Mouse (Mus musculus): ENCODE data around the gene Col4a4.

Gene Col4a4

GRCm38 (mm10) chr1:82586713-82587399 is at the start of gene Col4a4, which contains the start of gene Col4a3:
Gene Col4a4, minus strand, starts transcription at chr1:82586849.
Gene Col4a3, plus strand, starts transcription at chr1:82586921.
- DNase-seq: peak; percentile 55 to 68

- DNase-seq: no peak
Observed at GRCm38 (mm10) chr1:82636321-82636720, 49.7 kb upstream of the Col4a4 start.

DNA sequence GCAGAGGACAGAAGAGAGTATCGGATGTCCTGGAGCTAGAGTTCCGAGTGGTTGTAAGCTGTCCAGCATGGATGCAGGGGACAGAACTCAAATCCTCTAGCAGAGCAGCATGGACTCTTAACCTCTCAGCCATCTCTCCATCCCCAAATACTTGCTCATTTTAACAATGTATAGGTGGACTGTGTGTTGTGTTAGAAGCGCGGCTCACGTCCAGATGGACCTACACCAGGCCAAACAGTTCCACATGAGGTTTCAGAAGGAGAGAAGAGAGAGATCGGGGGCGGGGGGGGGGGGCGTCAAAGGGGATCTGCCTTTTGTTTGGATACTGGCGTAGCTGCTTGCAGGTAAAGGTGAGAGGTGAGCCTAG is 48.6 kb upstream of the Col4a4 start:
- DNase-seq: no peak

DNA sequence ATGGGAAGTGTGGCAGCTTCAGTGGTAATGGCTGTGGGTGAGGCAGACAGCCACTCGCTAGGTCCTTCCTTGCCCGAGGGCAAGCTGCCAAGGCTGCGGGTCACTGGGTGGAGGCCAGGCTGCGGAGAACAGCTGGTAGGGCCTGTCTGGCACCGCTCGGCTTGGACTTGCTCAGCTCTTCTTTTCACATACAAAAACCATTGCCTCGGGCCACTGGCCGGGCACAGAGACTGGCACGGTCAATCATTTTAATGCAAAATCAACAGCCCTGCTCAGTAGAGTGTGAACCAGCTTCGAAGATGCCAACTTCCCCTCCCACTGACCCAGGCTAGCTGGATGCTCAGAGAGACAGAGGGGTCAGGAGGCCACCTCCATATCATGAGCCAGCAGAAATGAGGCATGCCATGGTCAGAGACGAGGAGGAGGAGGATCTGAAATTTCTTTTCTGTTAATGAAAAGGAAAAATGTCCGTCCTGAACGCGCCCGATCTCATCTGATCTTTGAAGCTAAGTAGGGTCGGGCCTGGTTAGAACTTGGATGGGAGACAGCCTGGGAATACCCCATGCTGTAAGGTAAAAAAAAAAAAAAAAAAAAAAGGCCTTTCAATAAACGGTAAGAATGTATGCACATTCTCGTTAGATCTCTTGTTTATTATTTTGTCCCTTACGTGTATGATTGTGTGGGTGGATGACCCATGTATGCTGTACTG is 48.0 kb upstream of the Col4a4 start:
- DNase-seq: peak; percentile 72 to 82

- DNase-seq: no peak
Observed at GRCm38 (mm10) chr1:82631169-82631792, 44.6 kb upstream of the Col4a4 start.

DNA sequence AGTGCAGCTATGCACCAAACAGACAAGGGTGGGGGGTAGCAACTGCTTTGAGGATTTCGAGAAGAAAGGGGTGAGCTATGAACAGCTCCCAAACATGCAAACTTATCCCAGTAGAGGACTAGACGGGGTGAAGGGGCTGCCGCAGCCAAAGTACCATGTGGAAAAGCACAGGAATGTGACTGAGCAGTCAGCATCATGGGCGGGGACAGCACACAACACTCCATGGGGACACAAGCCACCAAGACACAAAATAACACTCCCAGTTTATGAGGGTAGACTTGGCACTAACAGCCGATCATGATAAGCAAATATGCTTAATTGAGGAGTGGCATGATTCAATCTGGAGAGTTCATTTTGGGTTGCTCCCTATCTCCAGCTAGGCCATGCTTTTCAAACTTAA is 42.8 kb upstream of the Col4a4 start:
- DNase-seq: no peak

DNA sequence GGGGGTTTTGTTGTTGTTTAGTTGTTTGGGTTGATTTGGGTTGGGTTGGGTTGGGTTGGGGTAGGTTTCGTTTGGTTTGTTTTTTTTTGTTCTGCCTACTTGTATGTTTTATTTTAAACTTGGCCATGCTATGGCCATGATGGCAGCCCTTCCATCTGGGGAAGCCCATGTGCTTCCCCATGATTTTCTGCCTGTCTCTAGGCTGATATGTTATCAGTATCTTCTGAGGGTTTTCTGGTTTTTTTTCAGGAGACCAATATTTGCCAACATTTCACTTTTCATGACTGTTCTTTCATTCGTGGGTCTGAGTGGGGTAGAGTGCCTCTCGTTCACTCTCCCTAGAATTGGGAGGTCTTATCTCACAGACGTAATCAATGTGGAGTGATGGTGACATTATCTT is 41.0 kb upstream of the Col4a4 start:
- no peak for DNase-seq

- DNase-seq: no peak
Observed at GRCm38 (mm10) chr1:82625474-82625873, 38.8 kb upstream of the Col4a4 start.

GRCm38 (mm10) chr1:82624934-82625333 is 38.3 kb upstream of the Col4a4 start:
- no peak for DNase-seq

DNA sequence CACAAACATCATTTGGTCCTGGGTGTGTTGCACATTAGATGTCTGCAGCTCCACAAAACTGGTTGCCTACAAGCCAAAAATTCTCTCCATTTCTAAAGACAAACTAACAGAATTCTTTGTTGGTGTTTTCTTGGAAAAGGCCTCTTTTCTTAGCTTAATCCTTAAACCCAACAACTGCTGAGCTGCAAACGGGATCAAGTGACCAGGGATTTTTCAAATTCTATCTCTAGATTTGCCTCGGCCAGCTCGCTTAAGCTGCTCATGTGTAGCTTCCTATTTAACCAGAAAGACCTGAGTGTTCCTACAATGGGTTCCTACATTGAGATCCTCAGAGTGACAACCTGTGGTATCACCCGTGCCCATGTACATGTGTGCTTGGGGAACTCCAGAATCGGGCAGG is 33.3 kb upstream of the Col4a4 start:
- DNase-seq: no peak

GRCm38 (mm10) chr1:82618592-82618991 is 31.9 kb upstream of the Col4a4 start:
- DNase-seq: no peak

DNA sequence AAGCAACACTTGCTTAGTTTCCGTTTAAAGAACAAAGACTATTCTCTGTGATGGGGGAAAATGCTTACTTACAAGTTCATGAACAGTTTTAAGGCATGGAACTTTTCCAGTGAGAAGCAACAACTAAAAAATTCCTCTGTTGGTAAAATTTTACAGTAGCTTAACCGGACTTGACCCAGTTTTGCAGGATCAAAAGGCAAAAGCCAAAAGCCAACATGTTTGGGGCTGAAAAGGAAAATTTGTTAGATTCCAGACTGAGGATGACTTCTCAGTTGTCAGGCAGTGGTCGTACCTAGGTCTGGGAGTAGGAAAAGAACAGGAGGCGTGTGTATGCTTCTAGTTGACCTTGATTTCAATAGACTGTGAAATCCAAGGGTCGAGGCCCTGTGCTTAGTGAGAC is 31.4 kb upstream of the Col4a4 start:
- DNase-seq: no peak

DNA sequence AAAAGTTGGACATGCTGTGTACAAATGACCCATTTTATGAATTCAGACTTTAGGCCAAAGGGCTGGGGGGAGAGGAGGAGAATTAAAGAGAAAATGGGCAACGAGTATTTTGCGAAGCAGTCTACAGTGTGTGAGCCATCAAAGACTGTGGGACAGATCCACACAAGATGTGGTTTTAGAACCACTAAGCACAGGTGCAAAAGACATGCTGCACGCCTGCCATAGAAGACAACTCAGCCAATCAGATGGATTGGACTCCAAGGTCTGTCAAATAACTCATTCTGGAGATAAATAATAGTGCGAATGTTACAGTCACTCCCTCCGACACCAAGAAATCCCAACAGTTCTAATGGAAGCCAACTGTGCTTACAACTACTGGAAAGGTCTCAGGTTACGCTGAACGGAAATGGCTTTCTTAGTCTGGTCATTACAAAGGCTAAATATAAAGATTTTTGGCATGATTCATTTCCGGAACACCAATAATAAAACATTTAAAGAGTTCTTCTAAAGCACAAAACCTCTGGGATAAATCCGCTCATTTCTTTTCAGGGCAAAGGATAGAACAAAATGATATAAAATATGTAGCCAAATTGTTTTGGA is 25.5 kb upstream of the Col4a4 start:
- DNase-seq: no peak

GRCm38 (mm10) chr1:82608646-82609262 is 22.1 kb upstream of the Col4a4 start:
- no peak for DNase-seq

DNA sequence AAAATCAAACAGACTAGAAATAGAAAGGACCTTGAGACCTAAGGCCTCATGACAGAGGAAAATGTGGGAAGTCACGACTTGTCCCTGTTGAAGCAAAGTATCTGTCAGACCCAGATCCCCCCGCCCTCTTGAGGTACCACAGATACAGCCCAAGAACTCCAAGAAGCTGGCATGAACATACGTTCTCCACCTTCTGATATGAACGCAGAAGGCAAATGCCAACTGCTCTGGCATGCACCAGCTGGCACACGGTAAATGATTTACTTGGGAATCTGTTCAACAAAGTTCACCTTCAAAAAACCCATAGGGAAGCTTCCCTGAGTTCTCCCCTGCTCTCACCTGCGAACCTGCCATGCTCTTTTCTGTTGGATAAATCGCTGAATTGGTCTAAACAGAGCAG is 19.2 kb upstream of the Col4a4 start:
- no peak for DNase-seq

- no peak for DNase-seq
Observed at GRCm38 (mm10) chr1:82605347-82605746, 18.7 kb upstream of the Col4a4 start.

- DNase-seq: no peak
Observed at GRCm38 (mm10) chr1:82603198-82603950, 16.7 kb upstream of the Col4a4 start.

- DNase-seq: peak in 1 of 2 experiments; percentile 35
Observed at GRCm38 (mm10) chr1:82596864-82597596, 10.4 kb upstream of the Col4a4 start.

- DNase-seq: no peak
Observed at GRCm38 (mm10) chr1:82590266-82590665, 3.6 kb upstream of the Col4a4 start.

GRCm38 (mm10) chr1:82585981-82586380 is 668 bp downstream of the Col4a4 start:
- DNase-seq: no peak

GRCm38 (mm10) chr1:82578320-82578719 is 8.3 kb downstream of the Col4a4 start:
- no peak for DNase-seq

- peak in 1 of 2 experiments; percentile 31 for DNase-seq
Observed at GRCm38 (mm10) chr1:82577915-82578314, 8.7 kb downstream of the Col4a4 start.
